ENCODE assay signal across 20 mouse cellular contexts in the genomic region with DNA sequence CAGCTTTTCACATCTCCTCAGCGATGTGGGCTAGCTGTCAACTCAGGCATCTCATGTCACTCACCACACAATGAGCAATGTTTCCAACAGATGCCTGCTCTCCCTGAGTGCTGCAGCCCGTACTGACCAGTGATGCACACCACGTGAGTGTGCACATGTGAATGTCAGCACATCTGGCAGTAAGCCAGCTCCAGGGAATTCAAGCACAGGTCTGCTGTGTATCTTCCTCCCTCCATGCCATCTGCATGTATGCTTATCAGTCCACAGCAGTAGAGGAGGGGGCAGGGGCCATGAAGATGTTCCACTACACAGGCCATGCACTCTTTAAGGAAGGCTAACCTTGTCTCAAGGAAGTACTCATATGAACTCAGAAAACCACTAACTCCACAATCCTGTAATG.
DNase-seq lines count a peak whose midpoint lies in the region; ATAC-seq lines count a peak whose summit lies in the region.
"Had no signal": no experiment of that assay in that cellular context is flagged by ENCODE, and none has a peak within 500 bp of the region (broad histone marks: within the 10 kb centered on the region; RNA-seq: fewer than 3 reads in every experiment).

No protein-coding gene starts in this region.

- no peaks in the 10 kb centered on the region for H3K36me3 ChIP-seq in embryonic facial prominence, embryonic 12.5 days
- no peaks in the 10 kb centered on the region for H3K36me3 ChIP-seq in embryonic facial prominence, embryonic 10.5 days (replicated peaks)
- no peaks in the 10 kb centered on the region for H3K36me3 ChIP-seq in lung, embryonic 16.5 days (ENCODE audit: control insufficient read depth, insufficient read depth, low read length)
- H3K36me3 ChIP-seq in intestine, embryonic 15.5 days: no peaks in the 10 kb centered on the region
- H3K36me3 ChIP-seq: limb, embryonic 10.5 days; midbrain, embryonic 15.5 days had no signal

- H3K9ac ChIP-seq in embryonic facial prominence, embryonic 12.5 days: no peak overlapping the region
- H3K9ac ChIP-seq in lung, embryonic 16.5 days (ENCODE audit: low read length): no peak overlapping the region
- no peak overlapping the region for H3K9ac ChIP-seq in intestine, embryonic 15.5 days
- H3K9ac ChIP-seq: forebrain, embryonic 13.5 days; liver, postnatal 0 days; midbrain, embryonic 15.5 days had no signal

- no peak overlapping the region for H3K27ac ChIP-seq in embryonic facial prominence, embryonic 12.5 days
- no peak overlapping the region for H3K27ac ChIP-seq in embryonic facial prominence, embryonic 10.5 days (replicated peaks)
- no peak overlapping the region for H3K27ac ChIP-seq in lung, embryonic 16.5 days (ENCODE audit: low read length)
- no peak overlapping the region for H3K27ac ChIP-seq in intestine, embryonic 15.5 days
- H3K27ac ChIP-seq: forebrain, embryonic 13.5 days; limb, embryonic 10.5 days; midbrain, embryonic 15.5 days had no signal

- no peak for DNase-seq in embryonic facial prominence, embryonic 10.5 days (ENCODE audit: low spot score)
- DNase-seq in heart, postnatal 10 days: peak; percentile 17 to 22
- no peak for DNase-seq in heart, adult 9 months (ENCODE audit: low spot score in 2 of 2)
- no peak for DNase-seq in lung, postnatal 10 days
- DNase-seq: adrenal gland, postnatal 36 days; cerebellum, adult 2 months; gastrocnemius, postnatal 10 days; layer of hippocampus, adult 9-11 months; liver, postnatal 0 days; thymus, postnatal 25 days had no signal

- 0 out of 2 replicates have a peak, but pooled peaks have one; percentile 41 for ATAC-seq in embryonic facial prominence, embryonic 12.5 days (ENCODE audit: insufficient number of reproducible peaks, insufficient read depth, low FRiP score, low TSS enrichment)
- ATAC-seq in lung, embryonic 16.5 days (ENCODE audit: low read depth): peak; percentile 16; the same call in 1 of the 2 replicates
- 0 out of 2 replicates have a peak, but pooled peaks have one; percentile 34 for ATAC-seq in megakaryocyte-erythroid progenitor cell, adult 5-6 weeks (replicated peaks; ENCODE audit: low FRiP score, low TSS enrichment, poor library complexity, severe bottlenecking)
- no peak for ATAC-seq in intestine, embryonic 15.5 days
- ATAC-seq: forebrain, embryonic 13.5 days; inflammation-experienced regulatory T-cells, adult 6 months; liver, postnatal 0 days; midbrain, embryonic 15.5 days had no signal

- H3K4me2 ChIP-seq in embryonic facial prominence, embryonic 12.5 days (replicated peaks): no peak overlapping the region
- H3K4me2 ChIP-seq in lung, embryonic 16.5 days (ENCODE audit: low read depth, low read length): no peak overlapping the region
- H3K4me2 ChIP-seq in intestine, embryonic 15.5 days (replicated peaks): no peak overlapping the region
- H3K4me2 ChIP-seq: forebrain, embryonic 13.5 days; midbrain, embryonic 15.5 days had no signal

- no peak overlapping the region for H3K4me3 ChIP-seq in embryonic facial prominence, embryonic 12.5 days
- no peak overlapping the region for H3K4me3 ChIP-seq in embryonic facial prominence, embryonic 10.5 days
- no peak overlapping the region for H3K4me3 ChIP-seq in lung, embryonic 16.5 days (ENCODE audit: low read length)
- H3K4me3 ChIP-seq in intestine, embryonic 15.5 days (replicated peaks): no peak overlapping the region
- H3K4me3 ChIP-seq: erythroblast, embryonic 14.5 days; forebrain, embryonic 13.5 days; limb, embryonic 10.5 days; midbrain, embryonic 15.5 days; myocyte had no signal

- intact Hi-C loops in heart, postnatal 10 days (cut with DNase I): no loop called here

- H3K4me1 ChIP-seq in embryonic facial prominence, embryonic 12.5 days: peaks cover 6% of the 10 kb centered on the region; the same call in 1 of the 2 replicates
- H3K4me1 ChIP-seq in embryonic facial prominence, embryonic 10.5 days: peaks cover 8% of the 10 kb centered on the region
- no peaks in the 10 kb centered on the region; the same call in 1 of the 2 replicates for H3K4me1 ChIP-seq in lung, embryonic 16.5 days (replicated peaks; ENCODE audit: control insufficient read depth, insufficient read depth, low read length)
- no peaks in the 10 kb centered on the region for H3K4me1 ChIP-seq in intestine, embryonic 15.5 days (replicated peaks)
- H3K4me1 ChIP-seq: forebrain, embryonic 13.5 days; midbrain, embryonic 15.5 days had no signal

- no peaks in the 10 kb centered on the region for H3K27me3 ChIP-seq in embryonic facial prominence, embryonic 12.5 days
- H3K27me3 ChIP-seq in embryonic facial prominence, embryonic 10.5 days (replicated peaks; ENCODE audit: low read depth, poor library complexity, severe bottlenecking): no peaks in the 10 kb centered on the region
- H3K27me3 ChIP-seq in lung, embryonic 16.5 days (ENCODE audit: control insufficient read depth, insufficient read depth, low read depth, low read length): no peaks in the 10 kb centered on the region
- H3K27me3 ChIP-seq in intestine, embryonic 15.5 days (replicated peaks): no peaks in the 10 kb centered on the region
- H3K27me3 ChIP-seq: forebrain, embryonic 13.5 days; midbrain, embryonic 15.5 days had no signal

- 60% methylated on average over 3 of the region's 3 CpGs for WGBS in embryonic facial prominence, embryonic 12.5 days
- 77% methylated on average over 3 of the region's 3 CpGs for WGBS in embryonic facial prominence, embryonic 10.5 days
- 44% methylated on average over 3 of the region's 3 CpGs for WGBS in lung, embryonic 16.5 days
- WGBS in intestine, embryonic 15.5 days: 57% methylated on average over 3 of the region's 3 CpGs

- no peaks in the 10 kb centered on the region for H3K9me3 ChIP-seq in embryonic facial prominence, embryonic 12.5 days
- no peaks in the 10 kb centered on the region; the same call in 1 of the 2 replicates for H3K9me3 ChIP-seq in embryonic facial prominence, embryonic 10.5 days
- H3K9me3 ChIP-seq in lung, embryonic 16.5 days (ENCODE audit: control insufficient read depth, low read length): no peaks in the 10 kb centered on the region
- H3K9me3 ChIP-seq in intestine, embryonic 15.5 days: no peaks in the 10 kb centered on the region
- H3K9me3 ChIP-seq: forebrain, embryonic 13.5 days; limb, embryonic 10.5 days; midbrain, embryonic 15.5 days had no signal

Comparison
In these comparisons a context has a peak if more than half of its experiments do, and no peak if none do; other contexts are left out.
1. DNase-seq: peak in heart, postnatal 10 days (2 of 2); none in embryonic facial prominence, embryonic 10.5 days (single experiment), heart, adult 9 months (0 of 2) and lung, postnatal 10 days (single experiment).